Mouse (Mus musculus) CD4-positive, CD25-positive, alpha-beta regulatory T cell (primary cell): ENCODE results near the gene Mipol1. TPM values are rescaled to one million over a fixed set of nuclear protein-coding genes. Genes with fewer than 3 reads are reported as not detected.

Source experiments
- polyA plus RNA-seq: library from polyadenylated mRNA; unstranded; fragments of 100-300 nt; shearing (Covaris generic); gene quantifications from one replicate; pipeline ENCODE4 v1.2.1, GENCODE M21; 2017

The Mipol1 gene
- polyA plus RNA-seq, result 11.6 TPM

GRCm38 (mm10) chr12:57230192-57230706 is at the start of gene Mipol1, which contains the start of gene Prps1l3:
Mipol1 (plus strand) TSS chr12:57230427.
Prps1l3 (plus strand) TSS chr12:57230412.

GRCm38 (mm10) chr12:57197363-57198026 is 32.7 kb upstream of the Mipol1 start, which contains the start of gene Slc25a21:
Slc25a21 (minus strand) TSS chr12:57197472.

Other genes starting within 250 kb of the Mipol1 start
- 0.36 TPM for gene Slc25a21, start 33.0 kb upstream of the Mipol1 start, polyA plus RNA-seq
- gene Prps1l3, start within 50 bp of the Mipol1 start, polyA plus RNA-seq, result 63.4 TPM